Mouse (Mus musculus): ENCODE measurements around the gene Mfap1a. TPM values are rescaled to one million over a fixed set of nuclear protein-coding genes. Genes with fewer than 3 reads are reported as not detected.

The Mfap1a gene
- polyA plus RNA-seq, 1 experiment from 2014 or later: 16.3 TPM

Small RNA genes lying within 50 kb of the gene (microRNA-seq; reads per million reads assigned to microRNA genes)
- gene Gm22953: not detected

Other genes with a start within 250 kb of the Mfap1a start
- gene Trp53bp1, start 235.3 kb downstream of the Mfap1a start, polyA plus RNA-seq (2015; fragmentation: Nextera tagmentation; extraction: Ambion mirVana): 44.5 and 44.6 TPM in 2 replicates
- 3.8 and 4.7 TPM in 2 replicates for gene Map1a, start 217.1 kb downstream of the Mfap1a start, polyA plus RNA-seq (2015; fragmentation: Nextera tagmentation; extraction: Ambion mirVana)
- 9.9 TPM in 2 replicates for gene Ppip5k1, start 151.3 kb downstream of the Mfap1a start, polyA plus RNA-seq (2015; fragmentation: Nextera tagmentation; extraction: Ambion mirVana)
- gene Ckmt1, start 149.0 kb downstream of the Mfap1a start, polyA plus RNA-seq (2015; fragmentation: Nextera tagmentation; extraction: Ambion mirVana): 0.37 and 0.47 TPM in 2 replicates
- gene Strc, start 119.5 kb downstream of the Mfap1a start, polyA plus RNA-seq (2015; fragmentation: Nextera tagmentation; extraction: Ambion mirVana): not detected in 2 replicates
- 524 and 560 TPM in 2 replicates for gene Pdia3, start 92.9 kb downstream of the Mfap1a start, polyA plus RNA-seq (2015; fragmentation: Nextera tagmentation; extraction: Ambion mirVana)
- 2.2 and 2.7 TPM in 2 replicates for gene Catsper2, start 92.9 kb downstream of the Mfap1a start, polyA plus RNA-seq (2015; fragmentation: Nextera tagmentation; extraction: Ambion mirVana)
- gene Ell3, start 62.4 kb downstream of the Mfap1a start, polyA plus RNA-seq (2015; fragmentation: Nextera tagmentation; extraction: Ambion mirVana): 1.4 and 1.6 TPM in 2 replicates
- 522 and 573 TPM in 2 replicates for gene Serf2, start 57.5 kb downstream of the Mfap1a start, polyA plus RNA-seq (2015; fragmentation: Nextera tagmentation; extraction: Ambion mirVana)
- gene Hypk, start 53.4 kb downstream of the Mfap1a start, polyA plus RNA-seq (2015; fragmentation: Nextera tagmentation; extraction: Ambion mirVana): 96.3 and 106 TPM in 2 replicates
- gene Serinc4, start 49.9 kb downstream of the Mfap1a start, polyA plus RNA-seq (2015; fragmentation: Nextera tagmentation; extraction: Ambion mirVana): 0.07 and 0.13 TPM in 2 replicates
- 39.7 and 42.0 TPM in 2 replicates for gene Mfap1b, start 32.6 kb downstream of the Mfap1a start, polyA plus RNA-seq (2015; fragmentation: Nextera tagmentation; extraction: Ambion mirVana)
- 5.1 and 7.0 TPM in 2 replicates for gene Wdr76, start 58 bp upstream of the Mfap1a start, polyA plus RNA-seq (2015; fragmentation: Nextera tagmentation; extraction: Ambion mirVana)

Data from heart, embryonic 13.5 days (tissue).